Mouse (Mus musculus) layer of hippocampus, postnatal 36 days (tissue): ENCODE data around the gene Kcnn3. TPM values are rescaled to one million over a fixed set of nuclear protein-coding genes. Genes with fewer than 3 reads are reported as not detected.

Experiments
- DNase-seq, 2 experiments: peaks; one replicate each; pipeline ENCODE4 v3.0.0; 2022
- total RNA-seq, 2 experiments: library from RNA; stranded (reverse); gene quantifications; 2 replicates each; pipeline ENCODE4 v1.2.3; 2021

Gene Kcnn3
- total RNA-seq, 2 experiments from 2014 or later: 24.4 to 29.0 TPM

DNA sequence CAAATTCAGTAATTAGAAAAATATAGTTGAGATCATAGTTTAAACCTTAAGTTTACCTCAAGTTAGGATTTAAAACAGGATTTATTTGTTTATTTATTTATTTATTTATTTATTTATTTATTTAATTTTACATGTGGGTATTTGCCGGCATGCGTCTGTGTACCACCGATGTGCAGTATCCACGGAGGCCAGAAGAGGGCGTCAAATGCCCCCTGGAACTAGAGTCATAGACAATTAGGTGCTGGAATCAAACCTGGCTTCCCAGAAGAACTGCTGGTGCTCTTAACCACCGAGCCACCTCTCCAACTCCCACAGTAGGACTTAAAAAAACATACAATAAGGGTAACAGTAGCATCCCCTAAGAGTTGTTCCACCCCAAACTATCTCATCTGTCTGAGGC, 96.9 kb downstream of the Kcnn3 start:
- DNase-seq: no peak

DNA sequence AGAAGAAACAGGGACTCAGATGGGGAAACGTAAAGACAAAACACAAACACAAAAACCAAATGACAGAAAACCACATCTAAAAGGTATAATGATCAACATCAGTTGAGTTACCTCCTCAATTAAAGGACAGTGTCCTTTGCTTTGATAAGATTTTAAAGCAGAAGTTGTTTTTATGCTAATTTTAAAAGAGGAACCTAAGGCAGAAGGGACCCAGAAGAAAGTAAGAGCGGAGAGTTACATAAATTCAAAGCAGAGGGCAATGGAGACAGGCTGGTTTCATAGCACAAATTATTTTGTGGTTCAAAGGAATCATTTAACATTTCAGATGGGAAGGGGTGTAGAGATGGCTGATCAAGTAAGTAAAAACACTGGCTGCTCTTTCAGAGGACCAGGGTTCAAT, 97.4 kb downstream of the Kcnn3 start:
- no peak for DNase-seq

DNA sequence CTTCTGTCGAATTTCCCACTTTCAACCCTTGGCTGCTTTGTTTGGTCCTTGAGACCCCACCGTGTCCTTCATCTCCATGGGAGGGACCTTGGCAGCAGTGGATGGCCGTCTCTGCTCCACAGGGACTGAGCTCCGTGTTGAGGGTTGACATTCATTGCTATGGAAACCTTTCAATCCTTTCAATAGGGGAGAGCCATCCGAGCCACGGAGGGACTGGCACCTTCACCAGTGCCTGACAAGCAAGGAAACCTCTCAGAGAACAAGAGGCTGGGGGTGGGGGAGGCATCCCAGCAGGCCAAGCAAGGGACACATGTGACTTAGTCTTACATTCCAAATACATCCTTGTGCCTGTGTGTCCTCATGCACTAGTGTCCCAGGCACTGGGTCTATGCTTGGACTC, 102.9 kb downstream of the Kcnn3 start:
- no peak for DNase-seq

DNA sequence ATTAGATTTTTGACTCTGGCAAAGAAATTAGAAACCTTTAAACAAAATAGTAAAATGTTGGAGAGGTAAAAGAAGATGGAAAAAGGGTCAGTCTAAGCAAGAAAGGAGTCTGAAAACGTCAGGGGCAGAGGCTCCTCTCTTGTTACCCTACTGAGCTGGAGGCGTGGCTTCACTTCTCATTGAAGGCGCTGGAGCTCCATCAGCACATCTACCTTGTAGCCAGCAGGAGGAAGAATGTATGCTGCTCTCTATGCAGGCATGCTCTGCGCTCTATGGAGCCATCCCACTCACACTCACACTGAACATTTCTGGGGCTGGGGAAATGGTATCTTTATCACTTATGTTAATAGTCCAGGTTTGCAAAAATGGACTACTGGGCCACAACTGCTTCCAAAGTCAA, 103.6 kb downstream of the Kcnn3 start:
- DNase-seq: no peak

DNA sequence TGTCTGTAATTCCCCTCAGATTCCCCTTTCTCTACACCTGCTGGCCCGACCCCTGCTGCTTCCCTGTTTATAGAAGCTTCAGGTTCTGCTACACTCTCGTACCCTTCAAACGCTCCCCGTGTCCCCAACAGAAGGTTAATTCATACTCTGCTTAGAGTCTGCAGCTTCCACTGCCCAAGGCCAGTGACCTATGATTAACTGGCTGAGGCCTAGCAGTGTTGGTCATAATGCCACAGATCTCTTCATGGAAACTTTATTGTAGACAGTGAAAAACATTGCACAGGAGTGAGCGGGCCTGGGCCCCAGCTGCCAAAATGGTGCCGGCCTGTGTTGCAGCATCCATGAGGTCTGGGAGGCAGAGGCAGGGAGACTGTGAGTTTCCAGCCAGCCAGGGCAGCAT, 104.0 kb downstream of the Kcnn3 start:
- DNase-seq: no peak

DNA sequence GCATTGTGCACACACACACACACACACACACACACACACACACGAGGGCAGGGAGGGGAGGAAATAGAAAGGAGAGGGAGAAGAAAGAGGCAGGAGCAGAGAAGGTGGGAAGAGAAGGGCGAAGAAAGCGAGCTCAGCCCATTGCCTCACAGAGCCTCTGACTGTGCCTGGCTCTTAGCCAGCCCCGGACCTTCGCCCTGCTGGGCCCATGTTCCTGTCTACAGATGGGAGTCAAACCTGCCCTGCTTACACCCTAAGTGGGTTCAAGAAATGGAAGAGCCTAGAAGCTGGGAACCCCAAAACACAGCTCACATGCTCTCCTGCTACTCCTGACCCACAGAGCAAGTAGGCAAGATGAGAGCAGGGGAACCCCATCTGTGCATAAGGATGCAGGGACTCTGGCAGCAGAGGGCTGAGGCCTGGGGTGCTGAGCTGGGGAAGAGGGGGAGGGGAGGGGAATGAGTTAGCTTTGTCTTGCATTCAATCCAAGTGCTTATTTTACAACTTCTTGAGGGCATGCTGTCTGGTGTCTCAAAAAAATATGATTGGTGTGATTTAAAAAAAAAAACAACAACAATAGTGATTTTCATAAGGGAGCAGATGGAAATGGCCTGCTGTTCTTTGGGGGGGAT, 105.0 kb downstream of the Kcnn3 start:
- no peak for DNase-seq

DNA sequence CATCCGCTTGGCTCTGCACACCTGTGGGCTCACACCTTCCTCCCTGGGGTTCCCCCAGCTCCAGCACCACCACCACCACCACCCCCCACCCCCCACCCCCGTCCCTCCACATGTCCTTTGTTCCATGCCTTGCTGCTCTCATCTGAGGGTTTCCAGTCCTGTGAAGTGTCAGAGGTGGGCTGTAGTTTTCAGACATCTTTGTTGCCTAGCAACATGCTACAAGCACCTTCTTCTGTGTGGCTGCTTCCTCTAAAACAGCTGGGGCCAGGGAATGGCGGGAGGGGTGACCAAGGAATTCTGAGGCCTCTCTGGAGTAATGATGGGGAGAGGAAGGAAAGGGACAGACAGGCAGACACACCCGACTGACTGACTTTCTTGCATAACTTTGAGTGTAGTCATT, 106.6 kb downstream of the Kcnn3 start:
- DNase-seq: no peak

DNA sequence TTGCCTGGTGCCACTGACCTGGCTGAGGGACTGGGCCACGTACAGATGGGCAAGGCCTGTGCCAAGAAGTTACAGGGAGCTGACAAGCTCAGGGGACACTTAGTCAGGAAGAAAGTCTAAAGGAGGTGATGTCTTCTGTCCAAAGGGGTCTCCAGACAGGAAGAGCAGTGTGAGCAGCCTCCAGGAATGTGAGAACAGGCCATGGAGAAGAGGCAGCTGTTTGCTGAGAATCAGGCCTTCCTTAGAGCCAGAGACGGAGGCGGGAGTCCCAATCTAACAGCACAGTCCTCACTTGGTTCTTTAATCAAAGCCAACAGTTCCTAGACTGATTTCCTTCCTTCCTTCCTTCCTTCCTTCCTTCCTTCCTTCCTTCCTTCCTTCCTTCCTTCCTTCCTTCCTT, 109.8 kb downstream of the Kcnn3 start:
- no peak for DNase-seq

DNA sequence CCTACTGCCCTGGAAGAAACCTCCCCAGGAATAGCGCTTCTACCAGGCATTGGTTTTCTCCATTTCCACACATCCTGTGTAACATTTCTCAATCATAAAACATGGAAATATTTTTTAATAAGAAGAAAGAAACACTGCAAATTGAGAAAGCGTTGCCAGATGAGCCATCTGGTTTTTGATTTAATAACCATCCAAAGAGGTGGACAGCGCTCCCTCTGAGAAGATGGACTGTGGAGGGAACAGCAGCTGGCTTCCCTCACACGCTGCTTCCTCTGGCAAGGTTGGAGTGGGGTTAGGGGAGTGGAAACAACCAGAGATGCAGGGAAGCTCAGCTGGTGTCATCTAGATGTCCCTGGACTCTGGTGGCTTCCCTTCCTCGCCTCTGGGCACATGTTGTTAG, 111.8 kb downstream of the Kcnn3 start:
- DNase-seq: no peak

DNA sequence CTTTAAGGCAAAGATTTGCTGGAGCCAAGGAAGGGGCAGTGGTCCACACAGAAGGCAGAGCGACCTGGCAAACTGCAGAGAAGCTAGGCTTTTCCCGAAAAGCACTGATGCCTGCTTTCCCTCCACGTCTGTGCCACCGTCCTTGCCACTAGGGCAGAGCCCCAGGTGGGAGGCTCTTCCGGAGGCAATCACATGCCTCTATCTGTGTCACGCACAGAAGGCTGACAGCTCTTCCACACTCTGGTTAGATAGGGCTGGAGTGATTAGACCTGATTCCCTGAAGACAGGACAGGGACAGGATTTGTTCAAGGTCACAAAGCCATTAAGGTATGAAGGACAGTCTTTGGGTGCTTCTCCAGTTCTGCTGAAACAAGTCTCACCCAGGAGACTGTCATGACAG, 113.6 kb downstream of the Kcnn3 start:
- DNase-seq: no peak

DNA sequence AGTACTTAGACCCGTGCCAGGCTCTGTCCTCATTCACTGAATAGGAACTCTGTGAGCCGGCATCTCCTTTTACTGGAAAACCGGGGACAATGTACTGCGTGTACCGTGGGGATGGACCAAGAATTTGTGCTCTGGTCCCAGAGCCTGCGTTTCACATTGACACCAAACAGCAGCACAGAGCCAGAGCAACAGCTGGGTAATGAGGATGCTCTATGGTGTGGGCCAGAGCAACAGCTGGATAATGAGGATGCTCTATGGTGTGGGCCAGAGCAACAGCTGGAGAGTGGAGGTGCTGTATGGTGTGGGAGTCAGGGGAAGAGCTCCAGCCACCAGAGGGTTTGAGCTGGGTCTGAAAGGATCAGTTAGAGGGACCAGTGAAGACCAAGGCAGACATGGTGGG, 114.0 kb downstream of the Kcnn3 start:
- no peak for DNase-seq

DNA sequence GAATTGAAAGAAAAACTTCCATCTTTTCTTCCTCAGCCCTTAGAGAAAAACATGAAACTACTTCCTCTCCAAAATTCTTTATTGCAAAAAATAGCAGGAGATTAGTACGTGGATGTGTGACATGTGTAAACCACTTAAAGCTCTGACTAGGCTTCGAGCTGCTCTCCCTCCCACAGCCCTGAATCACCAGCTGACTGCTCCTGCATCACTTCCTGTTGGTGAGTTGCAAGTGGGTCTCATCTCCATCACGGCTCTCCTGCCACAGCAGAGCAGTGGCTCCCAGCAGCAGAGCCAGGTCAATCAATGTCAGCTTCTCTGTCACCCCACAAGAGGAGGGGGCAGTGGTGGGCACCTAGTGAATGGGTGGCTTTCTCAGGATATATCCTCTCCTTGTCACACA, 120.8 kb downstream of the Kcnn3 start:
- no peak for DNase-seq

DNA sequence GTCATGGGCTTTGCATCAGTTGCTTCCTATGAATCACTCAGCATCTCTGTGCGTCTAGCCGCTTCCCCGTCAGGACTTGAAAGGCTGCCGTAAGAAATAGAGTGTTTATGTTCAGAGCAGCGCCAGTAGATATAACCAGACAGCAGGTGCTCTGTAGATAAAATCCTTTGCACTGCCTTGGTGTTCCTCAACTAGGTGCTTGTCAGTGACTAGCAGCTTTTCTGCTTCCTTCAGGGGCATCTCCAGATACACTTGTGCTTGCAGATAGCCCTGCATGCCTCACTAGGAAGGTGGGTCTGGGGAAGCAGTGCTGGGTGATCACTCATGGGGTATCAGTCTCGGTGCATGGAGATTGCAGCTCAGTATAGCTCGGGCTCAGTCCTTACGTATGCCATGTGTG, 123.4 kb downstream of the Kcnn3 start:
- no peak for DNase-seq

DNA sequence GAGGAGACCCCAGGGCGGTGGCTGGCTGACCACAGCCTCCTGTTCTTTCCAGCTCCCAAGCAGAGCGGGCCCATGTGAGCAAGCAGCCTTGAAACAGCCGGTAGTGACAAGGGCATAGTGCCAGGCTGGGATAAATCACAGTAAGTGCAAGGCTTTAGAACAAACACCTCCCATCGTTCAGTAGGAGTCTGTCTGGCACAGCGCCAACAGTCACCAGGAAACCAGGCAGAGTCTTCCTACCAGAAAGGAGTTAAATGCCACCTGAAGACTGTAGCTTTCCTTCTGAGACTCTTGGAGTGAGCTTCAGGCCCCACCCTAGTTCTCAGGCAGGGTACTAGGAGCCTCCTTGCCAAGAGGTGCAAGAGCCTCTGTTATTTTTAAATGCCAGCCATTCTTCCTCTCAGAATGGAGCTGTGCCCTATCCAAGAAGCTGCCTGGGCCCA, 126.9 kb downstream of the Kcnn3 start:
- peak; percentile 77 to 81 for DNase-seq

DNA sequence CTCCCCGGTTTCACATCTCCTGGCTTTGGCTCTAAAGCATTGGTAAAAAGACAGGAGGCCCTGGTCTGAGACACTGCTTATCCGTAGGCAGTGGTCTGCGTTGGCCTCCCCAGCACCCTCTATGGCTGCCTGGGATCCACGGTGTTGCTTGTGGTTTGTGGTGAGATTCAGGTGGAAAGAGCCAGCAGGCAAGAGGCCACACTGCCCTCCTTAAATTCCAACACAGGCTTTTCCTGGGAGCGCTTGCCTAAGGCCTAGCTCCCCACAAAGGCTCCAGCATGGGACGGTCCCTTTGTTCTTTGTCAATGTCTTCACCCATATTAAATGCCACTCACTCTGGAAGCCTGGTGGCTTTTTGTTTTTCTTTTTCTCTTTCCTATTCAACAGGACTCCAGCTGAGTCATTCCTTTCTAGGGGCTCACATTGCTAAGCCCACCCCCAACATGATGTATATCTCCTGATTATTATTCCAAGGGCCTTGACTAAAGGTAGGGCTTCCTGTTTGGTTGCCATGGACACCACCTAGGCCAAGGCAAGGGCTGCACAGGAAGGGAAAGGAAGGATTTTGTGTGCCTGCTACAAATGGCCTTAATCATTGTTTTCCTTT, 127.4 kb downstream of the Kcnn3 start:
- no peak for DNase-seq

DNA sequence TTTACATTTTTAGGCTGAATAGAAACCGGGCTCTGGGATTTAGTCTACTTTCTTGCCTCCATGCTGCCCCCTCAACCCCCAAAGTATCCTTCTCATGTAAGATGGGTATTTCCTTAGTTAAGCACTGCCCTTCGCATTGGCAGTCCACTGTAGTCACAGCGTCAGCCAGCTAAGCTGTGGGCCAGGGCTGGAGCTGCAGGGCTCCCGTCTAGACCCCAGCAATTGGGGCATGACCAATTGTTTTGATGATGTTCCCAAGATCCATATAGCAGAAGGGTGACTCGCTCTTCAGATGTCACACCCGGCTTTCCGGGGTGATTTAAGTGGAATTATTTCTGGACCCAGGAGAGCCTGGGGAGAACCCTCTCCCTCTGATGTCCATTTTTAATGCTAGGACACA, 129.9 kb downstream of the Kcnn3 start:
- DNase-seq: no peak

DNA sequence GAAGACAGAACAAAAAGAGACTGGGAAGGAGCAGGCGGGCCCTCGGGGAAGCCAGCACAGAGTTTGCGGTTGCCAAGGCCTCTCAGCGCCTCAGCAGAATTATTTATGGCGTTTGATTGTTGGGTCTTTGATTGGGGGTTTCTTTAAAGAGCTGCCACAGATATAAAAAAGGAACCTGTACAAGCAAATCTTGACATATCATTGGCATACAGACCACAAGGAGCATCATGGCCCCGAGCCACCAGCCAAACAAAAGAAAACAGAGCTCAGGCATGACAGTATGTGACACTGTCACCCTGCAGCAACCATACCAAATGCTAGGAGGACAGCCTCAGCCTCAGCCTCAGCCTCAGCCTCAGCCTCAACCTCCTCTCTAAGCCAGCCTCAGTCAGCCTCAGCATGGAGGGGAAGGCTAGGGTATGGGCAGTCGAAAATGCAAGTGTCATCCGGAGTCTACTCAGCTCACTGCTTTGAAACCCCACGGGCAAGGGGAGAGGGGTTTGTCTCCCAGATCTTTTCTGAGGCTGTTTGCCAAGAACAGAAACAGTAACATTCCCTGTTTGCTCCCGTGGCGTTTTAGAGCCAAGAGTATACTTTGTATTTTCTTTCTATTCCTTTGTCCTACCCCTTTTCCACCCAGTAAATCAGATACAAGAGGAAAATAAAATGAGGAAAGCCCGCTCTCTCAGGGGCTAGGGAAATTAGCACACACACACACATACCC, 133.4 kb downstream of the Kcnn3 start:
- no peak for DNase-seq

DNA sequence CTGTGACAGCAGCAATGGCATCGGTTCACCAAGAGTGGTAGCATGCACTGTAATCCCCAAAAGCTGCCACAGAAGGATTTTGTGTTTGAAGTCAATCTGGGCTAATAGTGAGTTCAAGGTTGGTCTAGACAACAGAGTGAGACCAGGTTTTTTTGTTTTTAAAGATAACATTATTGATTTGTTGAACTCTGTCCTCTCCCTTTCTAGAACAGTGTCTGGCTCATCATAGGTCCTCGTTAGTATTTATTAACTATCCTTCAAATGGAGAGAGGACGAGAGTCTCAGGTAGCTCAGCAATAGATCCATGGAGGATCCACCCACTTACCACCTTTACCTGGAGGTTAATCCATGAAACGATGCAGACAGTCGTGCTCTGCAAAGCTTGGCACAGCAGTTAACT, 137.1 kb downstream of the Kcnn3 start:
- DNase-seq: no peak

DNA sequence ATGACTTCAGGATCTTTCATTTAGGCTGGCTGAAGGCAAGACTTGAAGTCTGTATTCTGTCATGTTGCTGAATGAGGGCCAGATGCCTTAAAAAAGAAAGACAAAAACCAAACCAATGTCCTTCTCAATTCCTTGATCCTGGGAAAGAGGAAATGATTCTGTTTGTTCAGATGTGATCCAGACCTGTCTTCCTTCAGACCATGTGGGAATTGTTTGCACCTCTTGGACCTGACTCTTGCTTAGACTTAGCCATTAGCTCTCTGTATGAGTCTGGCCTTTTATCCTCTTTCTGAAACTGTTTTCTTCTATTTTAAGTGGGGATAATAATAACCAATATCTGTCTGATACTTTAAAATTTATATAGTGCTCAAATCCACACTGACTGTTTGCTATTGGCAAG, 138.5 kb downstream of the Kcnn3 start:
- DNase-seq: no peak

DNA sequence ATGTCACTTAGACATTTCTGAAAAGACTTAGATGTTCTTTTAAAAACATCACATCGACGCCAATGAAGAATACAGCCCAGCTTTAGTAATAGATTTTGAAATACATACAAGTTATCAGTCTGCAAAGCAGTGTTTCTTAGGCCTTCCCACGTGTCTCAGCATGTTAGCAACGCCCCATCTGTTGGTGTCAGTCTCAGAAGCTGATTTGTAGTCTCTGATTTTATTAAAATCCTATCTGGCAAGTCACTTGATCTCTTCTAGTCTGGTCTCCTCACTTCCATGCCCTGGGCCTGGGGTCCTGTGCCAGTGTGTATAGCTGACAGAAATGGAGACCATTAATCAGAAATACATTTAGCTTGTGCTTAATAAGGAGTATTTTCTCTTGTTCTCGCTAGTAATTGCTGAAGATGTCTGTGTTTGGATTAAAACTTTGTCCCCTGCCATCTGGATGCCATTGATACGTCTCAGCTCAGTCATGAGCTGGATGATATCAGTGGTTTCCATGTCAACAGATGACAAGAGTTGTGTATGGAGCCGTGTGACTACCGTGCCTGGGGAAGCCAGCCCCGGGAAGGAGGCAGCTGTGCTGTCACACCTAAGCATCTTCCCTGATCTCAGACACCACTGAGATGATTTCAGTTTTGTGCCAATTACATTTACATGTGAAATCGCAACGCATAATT, 140.1 kb downstream of the Kcnn3 start:
- DNase-seq: peak; percentile 27 to 40

DNA sequence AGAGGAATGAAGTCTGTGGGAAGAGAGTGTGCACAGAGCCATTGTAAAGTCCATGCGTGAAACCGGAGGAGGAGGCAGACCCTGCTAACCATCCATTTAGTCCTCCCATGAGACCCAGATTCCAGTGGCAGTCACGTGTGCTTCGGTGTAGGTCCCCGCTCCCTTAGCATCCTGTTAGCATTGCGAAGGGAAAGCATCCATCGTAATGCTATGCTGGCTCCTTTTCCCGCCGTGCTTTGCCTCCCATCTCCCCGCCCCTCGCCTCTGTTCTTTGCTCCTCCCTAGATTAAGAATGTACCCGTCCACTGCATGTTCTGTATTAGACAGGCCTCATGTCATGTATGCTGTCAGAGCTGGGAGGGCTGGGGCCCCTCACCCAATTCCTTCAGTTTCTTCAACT, 144.8 kb downstream of the Kcnn3 start:
- no peak for DNase-seq

DNA sequence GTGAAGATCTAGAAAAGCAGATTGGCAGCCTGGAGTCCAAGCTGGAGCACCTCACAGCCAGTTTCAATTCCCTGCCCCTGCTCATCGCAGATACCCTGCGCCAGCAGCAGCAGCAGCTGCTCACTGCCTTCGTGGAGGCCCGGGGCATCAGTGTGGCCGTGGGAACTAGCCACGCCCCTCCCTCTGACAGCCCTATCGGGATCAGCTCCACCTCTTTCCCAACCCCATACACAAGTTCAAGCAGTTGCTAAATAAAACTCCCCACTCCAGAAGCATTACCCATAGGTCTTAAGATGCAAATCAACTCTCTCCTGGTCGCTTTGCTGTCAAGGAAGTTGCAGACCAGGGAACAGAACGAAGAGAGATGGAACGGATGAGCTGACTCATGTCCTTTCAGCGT, 147.2 kb downstream of the Kcnn3 start:
- DNase-seq: no peak

DNA sequence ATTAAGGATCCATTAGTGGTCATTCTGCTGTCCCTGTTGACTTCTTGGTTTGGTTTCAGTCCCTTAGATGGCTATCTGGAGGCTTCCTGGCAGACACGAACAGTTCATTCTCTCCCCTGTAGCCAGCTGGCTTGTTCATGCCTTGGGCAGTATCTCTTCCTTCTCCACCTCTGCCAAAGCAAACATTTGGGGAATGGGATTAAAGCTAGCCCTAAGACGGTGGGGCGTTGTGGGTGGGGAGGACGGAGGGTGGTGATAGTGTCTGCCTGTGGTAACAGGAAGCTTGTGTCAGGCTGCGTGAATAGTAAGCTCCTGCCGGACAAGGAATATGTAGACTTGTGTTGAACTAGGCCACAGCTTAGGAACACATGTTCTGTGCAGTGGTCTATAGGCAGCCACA, 151.4 kb downstream of the Kcnn3 start:
- no peak for DNase-seq
